Mouse (Mus musculus) ES-E14 (cell line): ENCODE measurements around the gene Cdk17.

Experiments used
- CHD2 ChIP-seq: IDR thresholded peaks from 2 replicates; pipeline ENCODE4 v1.6.1; 2014; ENCODE audit warnings: mild to moderate bottlenecking, low read depth, low read length, inconsistent platforms
- HCFC1 ChIP-seq: IDR thresholded peaks from 2 replicates; pipeline ENCODE4 v1.6.1; 2012; ENCODE audit warnings: low read length, inconsistent platforms, borderline replicate concordance; ENCODE audit not compliant: insufficient read depth
- MAFK ChIP-seq: IDR thresholded peaks from 2 replicates; pipeline ENCODE4 v1.6.1; 2014; ENCODE audit warnings: mild to moderate bottlenecking, low read depth, low read length, inconsistent platforms; ENCODE audit not compliant: insufficient read depth
- ZC3H11A ChIP-seq: IDR thresholded peaks from 2 replicates; pipeline ENCODE4 v1.6.1; 2012; ENCODE audit warnings: low read depth, mild to moderate bottlenecking, inconsistent platforms, low read length, borderline replicate concordance
- ZNF384 ChIP-seq: IDR thresholded peaks from 2 replicates; pipeline ENCODE4 v1.6.1; 2012; ENCODE audit warnings: low read depth, low read length, inconsistent platforms

DNA sequence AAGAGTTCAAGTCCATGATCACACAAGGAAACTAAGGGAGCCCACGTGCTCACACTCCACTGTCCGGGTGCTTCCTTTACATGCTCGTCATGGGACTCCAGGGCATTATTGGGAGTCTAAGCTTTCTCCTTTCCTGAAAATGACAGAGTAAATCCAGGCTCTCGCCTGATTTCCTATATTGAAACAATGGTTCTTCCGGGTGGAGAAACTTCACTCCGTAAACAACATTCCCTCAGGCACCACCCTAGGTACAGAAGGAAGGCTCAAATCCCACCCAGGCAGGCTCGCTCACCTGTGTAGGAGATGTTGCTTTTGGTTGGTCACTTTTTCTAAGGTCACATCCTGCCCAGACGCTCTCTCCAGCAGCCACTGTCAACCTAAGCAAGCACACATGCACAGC lies 141.2 kb downstream of the Cdk17 start:
- TF ChIP-seq HCFC1, result no peak
- TF ChIP-seq MAFK, result no peak
- no peak for TF ChIP-seq ZC3H11A
- no peak for TF ChIP-seq ZNF384
- TF ChIP-seq CHD2, result no peak
